Mouse (Mus musculus): ENCODE measurements around the gene Gm3127. TPM values are rescaled to one million over a fixed set of nuclear protein-coding genes. Genes with fewer than 3 reads are reported as not detected.

Gene Gm3127
- polyA plus RNA-seq (2017; shearing (Covaris generic)): not detected

GRCm38 (mm10) chr14:4164730-4165129 is at the start of gene Gm3127:
Gene Gm3127 (plus strand): TSS chr14:4165030.

GRCm38 (mm10) chr14:4182491-4183210 is 17.8 kb downstream of the Gm3127 start, which contains the start of gene Gm2974:
Gene Gm2974 (plus strand): TSS chr14:4182576.

Other genes with a start within 250 kb of the Gm3127 start
- not detected for gene Gm3029, start 233.3 kb upstream of the Gm3127 start, polyA plus RNA-seq (2017; shearing (Covaris generic))
- gene Gm3095, start 201.5 kb upstream of the Gm3127 start, polyA plus RNA-seq (2017; shearing (Covaris generic)): not detected
- not detected for gene Gm3099, start 166.6 kb upstream of the Gm3127 start, polyA plus RNA-seq (2017; shearing (Covaris generic))
- 0.77 TPM for gene Gm5796, start 141.1 kb upstream of the Gm3127 start, polyA plus RNA-seq (2017; shearing (Covaris generic))
- gene Gm3115, start 80.9 kb upstream of the Gm3127 start, polyA plus RNA-seq (2017; shearing (Covaris generic)): 0.14 TPM
- 1.3 TPM for gene Gm8108, start 54.5 kb upstream of the Gm3127 start, polyA plus RNA-seq (2017; shearing (Covaris generic))
- 0.72 TPM for gene Gm2974, start 17.5 kb downstream of the Gm3127 start, polyA plus RNA-seq (2017; shearing (Covaris generic))
- not detected for gene Gm3138, start 84.6 kb downstream of the Gm3127 start, polyA plus RNA-seq (2017; shearing (Covaris generic))
- not detected for gene Gm3149, start 152.3 kb downstream of the Gm3127 start, polyA plus RNA-seq (2017; shearing (Covaris generic))
- gene 2610042L04Rik, start 169.7 kb downstream of the Gm3127 start, polyA plus RNA-seq (2017; shearing (Covaris generic)): 1.3 TPM
- not detected for gene Gm3159, start 232.5 kb downstream of the Gm3127 start, polyA plus RNA-seq (2017; shearing (Covaris generic))